Mouse (Mus musculus) brown adipose tissue, adult 24 weeks (tissue): Measurements from ENCODE around the gene Slc24a1. TPM values are rescaled to one million over a fixed set of nuclear protein-coding genes. Genes with fewer than 3 reads are reported as not detected.
"Not testable (repeated sequence)": the region's sequence is repeated elsewhere in the genome, so short reads cannot be mapped to it uniquely, and the experiment has no call there.

Source experiments
- H3K27ac ChIP-seq: fragments of 200-500 bp; replicated peaks from 2 replicates; pipeline ENCODE4 v1.5.1; 2012; ENCODE audit warnings: low read depth, mild to moderate bottlenecking, low read length
- H3K4me1 ChIP-seq: fragments of 200-500 bp; 2 replicates; pipeline ENCODE4 v1.6.1; 2012; ENCODE audit warnings: low read length, mixed read lengths; ENCODE audit not compliant: control insufficient read depth, insufficient read depth, insufficient read length
- H3K4me3 ChIP-seq: fragments of 200-500 bp; 2 replicates; pipeline ENCODE4 v1.5.1; 2012; ENCODE audit warnings: low read depth, mild to moderate bottlenecking, low read length, moderate library complexity; ENCODE audit not compliant: insufficient read depth
- polyA plus RNA-seq: library from polyadenylated mRNA; stranded (reverse); fragments of >200 nt; gene quantifications from 2 replicates; pipeline ENCODE4 v1.2.4, GENCODE M21; 2012; ENCODE audit not compliant: missing spikeins, insufficient read depth, insufficient read length

Gene Slc24a1
- polyA plus RNA-seq = not detected in 2 replicates

- peaks cover 3% of the 10 kb centered on the region; the same call in 1 of the 2 replicates for H3K4me1 ChIP-seq
- H3K27ac ChIP-seq = no peak within 1 kb of the TSS
These were observed at the start of gene Slc24a1 for GRCm38 (mm10) chr9:64951161-64951657. Slc24a1 (minus strand) TSS chr9:64951607.

GRCm38 (mm10) chr9:64995464-64995863 is 44.1 kb upstream of the Slc24a1 start:
- not testable (repeated sequence) for H3K4me3 ChIP-seq, H3K27ac ChIP-seq, H3K4me1 ChIP-seq

More at GRCm38 (mm10) chr9:64951161-64951657, at the start of gene Slc24a1:
- no peak within 1 kb of the TSS for H3K4me3 ChIP-seq

GRCm38 (mm10) chr9:64990291-64990690 is 38.9 kb upstream of the Slc24a1 start:
- Histone ChIP-seq H3K4me3 (no peak overlapping the region), H3K4me1 (no peaks in the 10 kb centered on the region), H3K27ac (no peak overlapping the region)

GRCm38 (mm10) chr9:64988443-64988842 is 37.0 kb upstream of the Slc24a1 start:
- H3K4me1 ChIP-seq = no peaks in the 10 kb centered on the region
- H3K4me3 ChIP-seq = no peak overlapping the region
- no peak overlapping the region for H3K27ac ChIP-seq

GRCm38 (mm10) chr9:64987651-64988050 is 36.2 kb upstream of the Slc24a1 start:
- Histone ChIP-seq H3K4me3 (no peak overlapping the region), H3K27ac (no peak overlapping the region), H3K4me1 (no peaks in the 10 kb centered on the region)

GRCm38 (mm10) chr9:64985807-64986206 is 34.4 kb upstream of the Slc24a1 start:
- Histone ChIP-seq H3K4me3 (no peak overlapping the region), H3K27ac (no peak overlapping the region), H3K4me1 (no peaks in the 10 kb centered on the region)

- Histone ChIP-seq H3K4me3 (no peak overlapping the region), H3K27ac (no peak overlapping the region), H3K4me1 (peaks cover 2% of the 10 kb centered on the region; the same call in 1 of the 2 replicates)
These were observed 33.8 kb upstream of the Slc24a1 start for GRCm38 (mm10) chr9:64985037-64985794.

GRCm38 (mm10) chr9:64981904-64982303 is 30.5 kb upstream of the Slc24a1 start:
- H3K27ac ChIP-seq = no peak overlapping the region
- H3K4me3 ChIP-seq = no peak overlapping the region
- peaks cover 2% of the 10 kb centered on the region; the same call in 1 of the 2 replicates for H3K4me1 ChIP-seq

GRCm38 (mm10) chr9:64980548-64980947 is 29.1 kb upstream of the Slc24a1 start:
- Histone ChIP-seq H3K27ac (no peak overlapping the region), H3K4me1 (peaks cover 2% of the 10 kb centered on the region; the same call in 1 of the 2 replicates), H3K4me3 (no peak overlapping the region)

GRCm38 (mm10) chr9:64960978-64961320 is 9.5 kb upstream of the Slc24a1 start:
- Histone ChIP-seq H3K27ac (peak overlapping the region; percentile 87), H3K4me1 (no peaks in the 10 kb centered on the region; the same call in 1 of the 2 replicates)

GRCm38 (mm10) chr9:64960117-64960977 is 8.9 kb upstream of the Slc24a1 start, which contains the start of gene Ints14:
Ints14 (plus strand) TSS chr9:64960905.
- Histone ChIP-seq H3K4me1 (no peaks in the 10 kb centered on the region; the same call in 1 of the 2 replicates), H3K4me3 (peak within 1 kb of the TSS; percentile 97)

More at GRCm38 (mm10) chr9:64960978-64961320, 9.5 kb upstream of the Slc24a1 start:
- H3K4me3 ChIP-seq = peak overlapping the region; percentile 97

GRCm38 (mm10) chr9:64957276-64957675 is 5.9 kb upstream of the Slc24a1 start:
- Histone ChIP-seq H3K4me3 (no peak overlapping the region), H3K4me1 (no peaks in the 10 kb centered on the region; the same call in 1 of the 2 replicates), H3K27ac (no peak overlapping the region)

More at GRCm38 (mm10) chr9:64960117-64960977, 8.9 kb upstream of the Slc24a1 start, which contains the start of gene Ints14:
- H3K27ac ChIP-seq = peak within 1 kb of the TSS; percentile 87

GRCm38 (mm10) chr9:64956337-64956736 is 4.9 kb upstream of the Slc24a1 start:
- Histone ChIP-seq H3K4me1 (no peaks in the 10 kb centered on the region), H3K4me3 (peak overlapping the region; percentile 35; the same call in 1 of the 2 replicates), H3K27ac (no peak overlapping the region)

- Histone ChIP-seq H3K4me3 (no peak overlapping the region), H3K27ac (no peak overlapping the region), H3K4me1 (peaks cover under 1% of the 10 kb centered on the region; the same call in 1 of the 2 replicates)
These were observed 1.8 kb upstream of the Slc24a1 start for GRCm38 (mm10) chr9:64953190-64953589.

GRCm38 (mm10) chr9:64952055-64952454 is 648 bp upstream of the Slc24a1 start:
- Histone ChIP-seq H3K27ac (no peak overlapping the region), H3K4me1 (peaks cover 3% of the 10 kb centered on the region; the same call in 1 of the 2 replicates), H3K4me3 (no peak overlapping the region)
